Mouse (Mus musculus) CD4-positive, CD25-positive, alpha-beta regulatory T cell, adult 2 months (primary cell): ENCODE data around the gene Arhgef7.
"Not testable (repeated sequence)": the region's sequence is repeated elsewhere in the genome, so short reads cannot be mapped to it uniquely, and the experiment has no call there.

Experiments used
- DNase-seq: peaks from one replicate; pipeline ENCODE4 v3.0.0-alpha.2; 2012; ENCODE audit warnings: low read depth, low spot score

Gene Arhgef7

DNA sequence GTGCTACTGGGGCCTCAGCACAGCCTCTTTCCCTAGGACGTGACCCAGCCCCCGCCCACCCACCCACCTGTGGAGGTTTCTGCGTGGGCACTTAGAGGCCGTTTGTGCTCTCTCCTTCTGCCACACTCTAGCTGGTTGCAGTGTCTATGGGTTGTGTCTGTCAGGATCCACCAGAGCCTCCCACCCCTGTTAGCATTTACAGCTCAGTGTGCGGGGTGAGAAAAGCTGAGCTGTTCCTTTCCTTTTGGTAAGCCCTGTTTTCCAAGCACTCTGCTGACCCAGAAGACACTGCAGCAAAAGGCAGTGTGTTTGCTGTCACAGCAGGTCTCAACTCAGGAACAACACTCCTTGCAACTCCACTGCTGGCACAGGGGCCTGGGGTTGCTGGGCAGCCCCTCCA, 106.7 kb downstream of the Arhgef7 start:
- DNase-seq = no peak

DNA sequence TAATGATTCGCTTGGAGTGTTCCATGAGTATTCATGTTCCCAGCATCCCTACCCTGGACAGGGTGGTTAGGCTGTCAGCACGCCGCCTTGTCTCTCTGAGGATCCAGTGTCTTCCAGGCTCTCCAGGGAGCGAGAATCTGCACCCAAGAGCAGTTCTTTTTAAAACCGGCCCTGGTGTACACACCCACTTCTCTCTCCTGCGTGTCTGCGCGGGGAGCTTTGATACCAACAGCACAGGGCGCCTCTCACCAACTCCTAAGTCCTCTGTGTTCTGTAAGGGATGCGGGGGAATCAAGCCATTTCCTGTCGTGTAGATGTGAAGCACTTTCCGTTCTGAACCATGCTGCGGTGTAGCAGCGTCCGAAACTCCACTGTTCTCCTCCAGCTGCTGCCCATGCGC, 107.2 kb downstream of the Arhgef7 start:
- no peak for DNase-seq

DNA sequence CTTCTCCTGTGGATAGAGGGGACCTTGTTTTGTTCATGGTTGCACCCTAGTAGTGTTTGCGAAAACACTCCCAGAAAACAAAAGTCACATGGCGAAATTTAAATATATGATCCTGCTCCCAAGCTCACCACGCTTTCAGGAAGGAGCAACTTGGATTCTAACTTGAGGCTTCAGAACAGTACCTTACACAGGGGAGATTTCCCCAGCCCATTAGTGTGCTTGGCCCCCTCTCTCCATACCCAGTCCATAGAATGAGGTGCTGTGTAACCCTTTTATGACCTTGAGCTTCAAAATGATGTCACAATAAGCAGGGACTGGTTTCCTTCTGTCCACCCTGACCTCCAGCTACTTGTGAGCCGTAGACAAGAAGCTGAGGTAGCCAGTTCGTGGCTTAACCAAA, 112.7 kb downstream of the Arhgef7 start, which contains the start of gene Tex29:
Gene Tex29, plus strand, starts transcription at position 301 of the 400 bp plus-strand sequence.
- no peak for DNase-seq

DNA sequence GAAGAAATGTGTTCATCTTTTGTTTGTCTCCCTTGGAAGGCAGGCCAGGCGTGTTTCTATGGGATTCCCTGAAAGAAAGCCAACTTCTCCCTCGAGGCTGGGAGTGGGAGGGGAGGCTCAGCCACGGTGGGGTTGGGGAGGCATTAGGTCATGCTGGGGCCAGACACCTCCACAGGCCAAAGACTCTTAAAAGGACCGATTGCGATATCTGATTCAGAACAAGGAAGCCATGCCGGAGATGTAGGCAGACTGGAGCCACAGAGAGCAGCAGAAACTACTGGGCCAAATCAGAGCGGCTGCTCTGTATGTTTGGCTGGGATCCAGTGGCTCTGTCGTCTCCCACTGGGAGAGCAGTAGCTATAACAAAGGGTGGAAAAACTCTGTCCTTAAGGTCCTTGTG, 114.0 kb downstream of the Arhgef7 start:
- no peak for DNase-seq

DNA sequence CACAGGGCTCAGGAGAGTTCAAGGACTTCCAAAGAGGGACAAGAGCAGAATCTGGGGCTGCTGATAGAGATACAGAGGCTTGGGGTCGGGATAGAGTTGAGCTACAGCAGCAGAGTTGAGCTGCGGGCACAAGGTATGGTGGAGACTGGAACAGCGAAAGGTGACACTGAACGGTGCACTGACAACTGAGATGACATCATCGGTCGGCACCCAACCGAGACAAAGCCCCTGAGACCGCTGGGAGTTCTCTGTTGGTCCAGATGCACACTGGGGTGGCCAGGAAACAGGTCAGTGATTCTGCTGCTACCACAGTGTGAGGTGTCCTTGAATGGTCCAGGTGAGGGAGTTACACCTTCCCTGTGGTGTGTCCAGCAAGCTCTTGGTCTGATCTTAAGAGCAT, 115.2 kb downstream of the Arhgef7 start:
- DNase-seq = no peak

DNA sequence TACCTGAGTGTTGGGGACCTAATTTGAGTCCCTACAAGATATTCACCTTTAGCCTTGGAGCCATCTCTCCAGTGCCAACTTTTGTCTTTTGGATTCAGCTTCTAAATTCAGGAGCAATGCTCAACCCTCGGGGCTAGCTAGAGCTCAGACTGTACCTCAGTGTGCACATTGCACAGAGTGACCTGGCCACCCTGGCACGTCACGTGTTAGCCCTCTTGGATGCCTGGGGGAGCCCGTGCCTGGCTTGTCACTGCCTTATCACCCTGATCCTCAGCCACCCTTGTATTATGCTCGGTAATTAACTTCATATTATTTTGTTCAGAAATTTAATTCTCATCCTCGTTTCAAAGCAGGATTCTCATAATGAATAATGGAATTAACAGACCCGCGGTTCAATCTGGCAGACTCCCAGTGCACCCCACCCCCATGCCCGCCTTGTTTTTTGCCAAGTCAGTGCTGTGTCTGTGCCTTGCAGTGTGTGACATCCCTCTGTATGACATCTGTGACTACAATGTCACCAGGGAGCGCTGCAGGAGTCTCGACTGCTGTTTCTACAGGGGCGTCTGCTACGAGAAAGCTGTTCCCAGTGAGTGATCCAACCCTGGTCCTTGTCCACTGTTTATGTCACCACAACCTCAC, 116.3 kb downstream of the Arhgef7 start:
- DNase-seq = no peak

DNA sequence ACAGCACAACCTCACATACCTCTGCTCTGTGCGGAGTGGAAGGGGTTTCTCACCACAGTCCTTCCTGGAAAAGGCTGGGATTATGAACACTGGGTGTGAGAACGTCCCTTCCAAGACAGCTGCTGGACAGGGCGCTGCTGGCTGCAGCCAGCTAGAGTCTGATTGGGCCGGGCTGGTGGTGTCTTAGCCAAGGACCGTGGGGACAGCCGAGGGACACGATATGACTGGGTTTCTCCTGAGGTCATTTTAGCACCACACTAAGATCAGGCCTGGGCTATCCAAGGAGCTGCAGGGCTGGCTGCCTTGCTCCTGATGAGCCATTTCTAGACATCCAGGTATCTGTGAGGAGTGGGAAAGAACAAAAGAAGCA, 116.8 kb downstream of the Arhgef7 start:
- DNase-seq = no peak

DNA sequence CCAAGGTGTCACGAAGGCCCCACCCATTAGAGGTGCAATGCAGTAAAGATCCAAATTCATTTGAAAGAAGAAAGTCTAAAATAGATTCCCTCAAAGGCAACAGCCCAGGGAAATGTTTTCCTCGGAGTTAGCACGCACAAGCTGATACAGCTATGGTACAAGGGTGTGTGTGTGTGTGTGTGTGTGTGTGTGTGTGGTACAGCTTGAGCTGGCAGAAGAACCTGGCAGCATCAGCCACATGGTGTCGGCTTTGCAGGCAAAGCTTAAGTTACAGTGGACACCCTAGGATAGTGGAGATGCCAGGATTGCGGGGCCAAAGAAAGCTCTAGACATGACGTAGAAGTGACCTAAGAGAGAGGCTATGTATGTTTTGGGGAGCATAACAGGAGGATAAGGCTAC, 119.3 kb downstream of the Arhgef7 start:
- no peak for DNase-seq

DNA sequence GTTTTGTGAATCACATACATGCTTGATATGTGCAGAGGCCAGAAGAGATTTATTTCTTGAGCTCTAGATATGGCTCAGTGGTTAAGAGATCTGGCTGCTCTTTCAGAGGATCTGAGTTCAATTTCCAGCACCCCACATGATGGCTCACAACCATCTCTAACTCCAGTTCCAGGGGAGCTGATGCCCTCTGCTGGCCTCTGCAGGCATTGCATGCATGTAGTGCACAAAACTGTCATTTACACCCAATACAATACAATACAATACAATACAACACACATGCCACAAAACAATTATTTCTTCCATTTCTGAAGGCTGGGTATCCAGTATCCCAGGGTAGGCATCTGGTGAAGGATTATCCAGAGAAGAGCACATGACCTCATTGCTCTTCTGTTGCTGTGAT, 140.3 kb downstream of the Arhgef7 start:
- no peak for DNase-seq

DNA sequence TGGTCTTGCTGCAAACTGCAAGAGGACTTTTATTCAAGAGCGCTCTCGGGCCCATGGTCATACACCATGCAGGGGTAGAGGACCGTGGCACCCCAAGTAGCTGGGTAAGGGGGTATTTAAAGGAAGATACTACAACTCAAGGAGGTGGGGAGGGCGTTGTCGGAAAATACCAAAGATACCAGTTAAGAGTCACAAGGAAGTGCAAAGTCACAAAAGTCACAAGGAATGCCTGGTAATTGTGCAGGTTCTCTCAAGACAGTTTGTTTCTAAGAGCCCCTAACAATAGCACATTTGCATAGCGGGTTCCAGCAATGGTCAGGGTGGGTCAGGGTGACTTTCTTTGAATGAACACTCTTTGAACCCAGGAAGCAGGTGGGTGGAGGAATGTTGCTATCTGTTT, 146.7 kb downstream of the Arhgef7 start:
- not testable (repeated sequence) for DNase-seq

DNA sequence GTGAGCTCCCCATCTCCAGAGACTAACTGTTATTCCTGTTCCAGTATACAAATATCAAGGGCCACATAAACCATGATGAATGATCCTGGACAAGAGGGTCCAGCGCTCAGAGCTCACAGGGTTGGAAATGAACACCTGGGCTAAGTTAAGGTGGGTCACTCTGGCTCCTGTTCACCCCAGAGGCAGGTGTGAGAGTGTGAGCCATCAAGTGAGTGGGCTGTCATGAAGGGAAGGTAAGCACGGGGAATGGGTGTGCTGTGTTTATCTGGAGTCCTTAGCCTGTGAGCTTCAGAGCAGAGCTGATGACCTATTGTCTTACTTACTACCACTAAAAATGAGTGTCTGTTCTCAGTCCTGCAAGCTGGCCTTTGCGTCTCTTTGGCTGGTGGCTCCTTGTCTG, 157.1 kb downstream of the Arhgef7 start:
- DNase-seq = no peak
